Mouse (Mus musculus) MEL (cell line): ENCODE data around the gene 4922502D21Rik. TPM values are rescaled to one million over a fixed set of nuclear protein-coding genes. Genes with fewer than 3 reads are reported as not detected.

Source experiments
- polyA plus RNA-seq, 2 experiments: library from polyadenylated mRNA; stranded (reverse) in 1 of 2; unstranded in 1 of 2; fragments of >175 nt in 1 of 2; fragments of >200 nt in 1 of 2; gene quantifications; 2 replicates each; pipeline versions ENCODE4 v1.2.1 to v1.2.4; 2012; ENCODE audit warnings: low replicate concordance in 2 of 2, low read depth in 1 of 2; ENCODE audit not compliant: insufficient read length in 2 of 2, insufficient read depth in 1 of 2, missing spikeins in 1 of 2
- total RNA-seq: library from RNA; depleted of rRNA; stranded (reverse); fragments of 300-350 nt; gene quantifications from 2 replicates; pipeline ENCODE4 v1.2.3, GENCODE M21; 2012; rRNA removed

Gene 4922502D21Rik
- total and polyA plus RNA-seq, 3 experiments = not detected

Other genes starting within 250 kb of the 4922502D21Rik start
- not detected in 2 replicates for gene Clec2e, start 230.9 kb downstream of the 4922502D21Rik start, total RNA-seq
- not detected for gene Clec2e, start 230.9 kb downstream of the 4922502D21Rik start, polyA plus RNA-seq
- gene Clec2d, start 151.2 kb downstream of the 4922502D21Rik start, total RNA-seq = 1.7 and 2.8 TPM in 2 replicates
- under 1 TPM in 1 of 2 experiments, not detected in 1; 0.50 TPM for gene Clec2d, start 151.2 kb downstream of the 4922502D21Rik start, polyA plus RNA-seq
- gene Cd69, start 56.4 kb downstream of the 4922502D21Rik start, total RNA-seq = 0.26 TPM in 1 of 2 replicates, not detected in the other
- not detected for gene Cd69, start 56.4 kb downstream of the 4922502D21Rik start, polyA plus RNA-seq
- not detected in 2 replicates for gene Clec12a, start 10.9 kb upstream of the 4922502D21Rik start, total RNA-seq
- gene Clec12a, start 10.9 kb upstream of the 4922502D21Rik start, polyA plus RNA-seq = not detected
- gene Clec12b, start 54.1 kb upstream of the 4922502D21Rik start, total RNA-seq = not detected in 2 replicates
- gene Clec12b, start 54.1 kb upstream of the 4922502D21Rik start, polyA plus RNA-seq = not detected
- not detected in 2 replicates for gene Clec1b, start 65.5 kb upstream of the 4922502D21Rik start, total RNA-seq
- not detected for gene Clec1b, start 65.5 kb upstream of the 4922502D21Rik start, polyA plus RNA-seq
- not detected in 2 replicates for gene Clec9a, start 77.1 kb upstream of the 4922502D21Rik start, total RNA-seq
- not detected for gene Clec9a, start 77.1 kb upstream of the 4922502D21Rik start, polyA plus RNA-seq
- not detected in 2 replicates for gene Clec1a, start 120.2 kb upstream of the 4922502D21Rik start, total RNA-seq
- gene Clec1a, start 120.2 kb upstream of the 4922502D21Rik start, polyA plus RNA-seq = not detected
- gene Olr1, start 175.4 kb upstream of the 4922502D21Rik start, total RNA-seq = 0.03 TPM in 1 of 2 replicates, not detected in the other
- under 1 TPM in 1 of 2 experiments, not detected in 1; 0.06 TPM for gene Olr1, start 175.4 kb upstream of the 4922502D21Rik start, polyA plus RNA-seq
- not detected in 2 replicates for gene Tmem52b, start 180.8 kb upstream of the 4922502D21Rik start, total RNA-seq
- not detected for gene Tmem52b, start 180.8 kb upstream of the 4922502D21Rik start, polyA plus RNA-seq
- gene Gabarapl1, start 201.4 kb upstream of the 4922502D21Rik start, total RNA-seq = 61.3 and 65.7 TPM in 2 replicates
- gene Gabarapl1, start 201.4 kb upstream of the 4922502D21Rik start, polyA plus RNA-seq = 10 to 100 TPM in 1 of 2 experiments, not detected in 1; 99.5 TPM
- gene Klre1, start 246.1 kb upstream of the 4922502D21Rik start, total RNA-seq = not detected in 2 replicates
- gene Klre1, start 246.1 kb upstream of the 4922502D21Rik start, polyA plus RNA-seq = not detected